Mouse (Mus musculus) testis, adult 2 months (tissue): ENCODE results near the gene Nup62cl.

Source experiments
- CTCF ChIP-seq: fragments of 200-500 bp; IDR thresholded peaks from 2 replicates; pipeline ENCODE4 v1.5.1; 2012; ENCODE audit warnings: low read depth, mild to moderate bottlenecking, inconsistent platforms, low read length, moderate library complexity; ENCODE audit not compliant: control insufficient read depth, insufficient read depth, insufficient replicate concordance
- POLR2A ChIP-seq: fragments of 200-500 bp; IDR thresholded peaks from 2 replicates; pipeline ENCODE4 v1.6.1; 2012; ENCODE audit warnings: low read depth, mild to moderate bottlenecking, inconsistent platforms, low read length, moderate library complexity; ENCODE audit not compliant: control insufficient read depth

GRCm38 (mm10) chrX:139998691-139999065 lies 63.8 kb downstream of the Nup62cl start:
- no peak for TF ChIP-seq POLR2A
- TF ChIP-seq CTCF: no peak
